Mouse (Mus musculus): ENCODE measurements at regions not wholly inside any gene's neighbourhood (a gene's known extent, or its start where the extent isn't known, plus 50 kb on each side); places are given as distances from the start of the nearest gene placed in this dataset.

GRCm38 (mm10) chr17:83955058-83955697 lies 107.4 kb upstream of the Haao start:
- TF ChIP-seq CTCF (IDR thresholded peaks at IDR 0.05; ENCODE audit: extremely low read depth, insufficient read depth, low read length) (no peak), POLR2A (IDR thresholded peaks at IDR 0.05; ENCODE audit: extremely low read depth, insufficient read depth, low read length) (no peak)

Data from cortical plate, adult 2 months (tissue).